Mouse (Mus musculus) cortical plate, adult 2 months (tissue): Measurements from ENCODE around the gene Hist1h4d. TPM values are rescaled to one million over a fixed set of nuclear protein-coding genes. Genes with fewer than 3 reads are reported as not detected.
"Not testable (repeated sequence)": the region's sequence is repeated elsewhere in the genome, so short reads cannot be mapped to it uniquely, and the experiment has no call there.

Source experiments
- H3K27ac ChIP-seq: fragments of 200-500 bp; 2 replicates; pipeline ENCODE4 v1.5.1; 2012; ENCODE audit warnings: low read length, control low read depth, inconsistent platforms; ENCODE audit not compliant: insufficient read depth
- H3K4me1 ChIP-seq: fragments of 200-500 bp; 2 replicates; pipeline ENCODE4 v1.6.1; 2011; ENCODE audit warnings: low read length; ENCODE audit not compliant: control insufficient read depth, insufficient read depth
- H3K4me3 ChIP-seq: fragments of 200-500 bp; 2 replicates; pipeline ENCODE4 v1.5.1; 2011; ENCODE audit warnings: mild to moderate bottlenecking, low read length, control low read depth; ENCODE audit not compliant: insufficient read depth
- CTCF ChIP-seq: fragments of 200-500 bp; IDR thresholded peaks from 2 replicates; pipeline ENCODE4 v1.5.1; 2011; ENCODE audit warnings: mild to moderate bottlenecking, control low read depth, low read length; ENCODE audit not compliant: insufficient read depth; ENCODE audit errors: extremely low read depth
- POLR2A ChIP-seq: fragments of 200-500 bp; IDR thresholded peaks from 2 replicates; pipeline ENCODE4 v1.6.1; 2011; ENCODE audit warnings: mild to moderate bottlenecking, low read length, control low read depth; ENCODE audit not compliant: insufficient read depth; ENCODE audit errors: extremely low read depth
- polyA plus RNA-seq: library from polyadenylated mRNA; depleted of rRNA; stranded (reverse); fragments of >200 nt; gene quantifications from 2 replicates; pipeline ENCODE4 v1.2.3, GENCODE M21; 2012

Hist1h4d gene
- polyA plus RNA-seq, 1 experiment, result 8.9 TPM

- H3K27ac ChIP-seq, result no peak overlapping the region
- TF ChIP-seq CTCF (no peak), POLR2A (no peak)
- peaks cover 4% of the 10 kb centered on the region; the same call in 1 of the 2 replicates for H3K4me1 ChIP-seq
- H3K4me3 ChIP-seq, result no peak overlapping the region
These were observed 43.1 kb upstream of the Hist1h4d start for GRCm38 (mm10) chr13:23538249-23538648.

DNA sequence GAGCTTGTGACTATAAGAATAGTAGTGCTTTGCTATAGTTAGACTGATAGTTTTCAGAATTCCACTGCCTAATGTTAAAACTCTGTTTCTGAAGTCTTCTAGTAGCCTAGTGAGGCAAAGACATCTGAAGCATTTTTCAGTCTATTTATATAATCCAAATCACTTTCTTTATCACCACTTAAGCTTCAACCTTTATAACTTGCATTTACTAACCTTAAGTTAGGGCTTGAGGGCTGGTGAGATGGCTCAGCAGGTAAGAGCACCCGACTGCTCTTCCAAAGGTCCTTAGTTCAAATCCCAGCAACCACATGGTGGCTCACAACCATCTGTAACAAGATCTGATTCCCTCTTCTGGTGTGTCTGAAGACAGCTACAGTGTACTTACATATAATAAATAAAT lies 41.6 kb upstream of the Hist1h4d start:
- H3K4me1 ChIP-seq, H3K4me3 ChIP-seq, H3K27ac ChIP-seq: not testable (repeated sequence)

GRCm38 (mm10) chr13:23541497-23541896 lies 39.9 kb upstream of the Hist1h4d start:
- no peaks in the 10 kb centered on the region for H3K4me1 ChIP-seq
- H3K4me3 ChIP-seq, result no peak overlapping the region
- no peak for TF ChIP-seq CTCF
- TF ChIP-seq POLR2A, result no peak
- H3K27ac ChIP-seq, result no peak overlapping the region

- not testable (repeated sequence) for H3K27ac ChIP-seq, H3K4me1 ChIP-seq
- H3K4me3 ChIP-seq, result peak overlapping the region; percentile 23; the same call in 1 of the 2 replicates
These were observed 39.0 kb upstream of the Hist1h4d start for GRCm38 (mm10) chr13:23542225-23542980.

DNA sequence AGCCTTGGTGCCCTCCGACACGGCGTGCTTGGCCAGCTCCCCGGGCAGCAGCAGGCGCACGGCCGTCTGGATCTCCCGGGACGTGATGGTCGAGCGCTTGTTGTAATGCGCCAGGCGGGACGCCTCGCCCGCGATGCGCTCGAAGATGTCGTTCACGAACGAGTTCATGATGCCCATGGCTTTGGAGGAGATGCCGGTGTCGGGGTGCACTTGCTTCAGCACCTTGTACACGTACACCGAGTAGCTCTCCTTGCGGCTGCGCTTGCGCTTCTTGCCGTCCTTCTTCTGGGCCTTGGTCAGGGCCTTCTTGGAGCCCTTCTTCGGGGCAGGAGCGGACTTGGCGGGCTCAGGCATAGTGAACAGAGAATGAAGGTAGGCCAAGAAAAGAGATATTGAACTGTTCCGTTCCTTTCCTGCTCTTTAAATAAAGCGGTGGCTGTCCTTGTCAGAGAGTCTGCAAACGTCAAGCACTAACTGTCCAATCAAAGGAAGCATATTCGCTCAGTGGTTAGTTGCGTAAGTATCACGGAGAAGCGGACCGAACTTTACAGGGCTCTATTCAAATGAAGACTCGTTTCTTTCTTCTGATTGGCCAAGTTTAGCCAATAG lies 38.3 kb upstream of the Hist1h4d start, which contains the start of gene Hist1h2bh:
TSS of gene Hist1h2bh (minus strand) at position 394 of the 609 bp plus-strand sequence.
- TF ChIP-seq POLR2A, result peak; percentile 73; the same call in 1 of the 2 replicates
- H3K27ac ChIP-seq, H3K4me1 ChIP-seq: not testable (repeated sequence)
- peak within 1 kb of the TSS; percentile 29 for H3K4me3 ChIP-seq

DNA sequence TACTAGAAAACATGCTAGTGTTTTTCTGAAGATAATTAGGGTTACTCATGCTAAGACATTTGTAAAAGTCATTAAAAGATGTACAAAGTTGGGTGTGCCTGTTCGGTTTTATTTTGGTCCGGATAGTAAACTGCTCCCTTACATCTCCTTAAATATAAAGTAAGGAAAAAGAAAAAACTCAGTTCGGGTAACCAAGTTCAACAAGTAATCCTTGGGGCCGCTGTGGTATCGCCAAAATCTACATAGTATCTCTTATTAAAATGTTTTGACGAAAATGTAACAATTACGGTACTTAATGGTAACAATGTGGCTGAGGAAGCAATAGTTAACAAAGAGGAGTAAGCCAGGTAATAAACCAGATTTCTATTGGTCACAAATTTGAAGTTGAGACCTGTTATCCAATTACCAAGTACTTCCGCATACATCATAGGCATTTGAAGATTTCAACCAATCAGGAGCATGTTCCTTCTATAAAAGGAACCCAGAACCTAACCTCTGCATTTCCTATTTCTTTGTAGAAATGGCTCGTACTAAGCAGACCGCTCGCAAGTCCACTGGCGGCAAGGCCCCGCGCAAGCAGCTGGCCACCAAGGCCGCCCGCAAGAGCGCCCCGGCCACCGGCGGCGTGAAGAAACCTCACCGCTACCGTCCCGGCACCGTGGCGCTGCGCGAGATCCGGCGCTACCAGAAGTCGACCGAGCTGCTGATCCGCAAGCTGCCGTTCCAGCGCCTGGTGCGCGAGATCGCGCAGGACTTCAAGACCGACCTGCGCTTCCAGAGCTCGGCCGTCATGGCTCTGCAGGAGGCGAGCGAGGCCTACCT lies 37.2 kb upstream of the Hist1h4d start, which contains the start of gene Hist1h3f:
TSS of gene Hist1h3f (plus strand) at position 88 of the 822 bp plus-strand sequence.
- Histone ChIP-seq H3K4me3 (peak within 1 kb of the TSS; percentile 29), H3K4me1 (no peaks in the 10 kb centered on the region), H3K27ac (peak within 1 kb of the TSS; percentile 55; the same call in 1 of the 2 replicates)
- TF ChIP-seq POLR2A (peak; percentile 96), CTCF (no peak)

GRCm38 (mm10) chr13:23544787-23545120 lies 36.6 kb upstream of the Hist1h4d start:
- not testable (repeated sequence) for H3K27ac ChIP-seq, H3K4me1 ChIP-seq
- peak overlapping the region; percentile 29 for H3K4me3 ChIP-seq

DNA sequence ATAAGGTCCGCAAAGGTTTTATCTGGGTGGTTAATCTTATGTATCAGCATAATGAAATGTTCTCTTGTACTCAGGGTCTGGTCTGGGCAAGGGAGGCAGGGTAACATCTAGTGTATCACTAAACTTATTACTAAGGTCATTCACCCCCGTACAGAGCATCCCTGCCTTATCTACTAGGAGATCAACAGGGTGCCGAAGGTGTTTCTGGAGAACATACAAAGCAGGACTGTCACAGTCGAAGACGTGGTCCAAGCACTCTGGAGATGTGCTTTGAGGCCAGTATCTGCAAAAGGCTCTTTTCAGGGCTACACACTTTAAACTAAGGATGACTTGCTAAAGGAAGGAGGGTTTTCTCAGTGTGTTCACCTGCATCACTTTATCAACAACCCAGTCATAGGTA lies 34.7 kb upstream of the Hist1h4d start:
- TF ChIP-seq POLR2A (no peak), CTCF (no peak)
- H3K4me1 ChIP-seq, result no peaks in the 10 kb centered on the region; the same call in 1 of the 2 replicates

GRCm38 (mm10) chr13:23550761-23551145 lies 30.6 kb upstream of the Hist1h4d start:
- TF ChIP-seq CTCF (no peak), POLR2A (no peak)
- Histone ChIP-seq H3K4me1 (no peaks in the 10 kb centered on the region; the same call in 1 of the 2 replicates), H3K4me3 (peak overlapping the region; percentile 66), H3K27ac (peak overlapping the region; percentile 57; the same call in 1 of the 2 replicates)

More for the DNA sequence above, 34.7 kb upstream of the Hist1h4d start:
- no peak overlapping the region for H3K27ac ChIP-seq
- H3K4me3 ChIP-seq, result no peak overlapping the region

DNA sequence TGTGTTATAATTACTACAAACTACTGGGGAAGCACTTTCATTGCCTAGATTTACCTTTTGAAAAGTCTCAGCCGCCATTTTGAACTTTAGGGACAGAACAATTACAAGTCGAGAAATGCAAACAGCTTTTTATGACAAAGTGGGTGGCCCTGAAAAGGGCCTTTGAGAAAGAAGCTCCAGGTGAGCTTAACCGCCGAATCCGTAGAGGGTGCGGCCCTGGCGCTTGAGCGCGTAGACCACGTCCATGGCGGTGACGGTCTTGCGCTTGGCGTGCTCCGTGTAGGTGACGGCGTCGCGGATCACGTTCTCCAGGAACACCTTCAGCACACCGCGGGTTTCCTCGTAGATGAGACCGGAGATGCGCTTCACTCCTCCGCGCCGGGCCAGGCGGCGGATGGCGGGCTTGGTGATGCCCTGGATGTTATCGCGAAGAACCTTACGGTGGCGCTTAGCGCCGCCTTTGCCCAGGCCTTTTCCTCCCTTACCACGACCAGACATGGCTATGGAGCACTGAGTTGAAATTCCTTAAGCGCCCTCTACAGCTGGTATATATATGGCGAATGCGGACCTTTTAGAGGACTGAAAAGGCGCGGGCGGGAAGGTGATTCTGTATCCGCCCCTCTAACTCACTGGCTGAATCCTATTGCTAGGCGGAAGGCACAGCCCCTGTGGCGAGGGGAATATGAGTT lies 30.1 kb upstream of the Hist1h4d start, which contains the start of gene Hist1h4f:
TSS of gene Hist1h4f (minus strand) at position 503 of the 689 bp plus-strand sequence.
- Histone ChIP-seq H3K4me3 (peak within 1 kb of the TSS; percentile 66), H3K27ac (peak within 1 kb of the TSS; percentile 57; the same call in 1 of the 2 replicates)
- peak; percentile 96 for TF ChIP-seq POLR2A
- H3K4me1 ChIP-seq, result not testable (repeated sequence)
